11 mouse cellular contexts compared by ENCODE assay signal in genomic region chr5:35379815-35380214, GRCm38 (mm10). TPM values are rescaled to one million over a fixed set of nuclear protein-coding genes. Genes with fewer than 3 reads are reported as not detected.
DNase-seq lines count a peak whose midpoint lies in the region; ATAC-seq and TF ChIP-seq lines count a peak whose summit lies in the region.
"Had no signal": no experiment of that assay in that cellular context is flagged by ENCODE, and none has a peak within 500 bp of the region (broad histone marks: within the 10 kb centered on the region; RNA-seq: fewer than 3 reads in every experiment).

No protein-coding gene starts in this region.

- no peaks in the 10 kb centered on the region for H3K9me3 ChIP-seq in heart, embryonic 12.5 days (replicated peaks)
- H3K9me3 ChIP-seq: embryonic facial prominence, embryonic 12.5 days; limb, embryonic 15.5 days had no signal

- H3K4me3 ChIP-seq in heart, embryonic 12.5 days, result no peak overlapping the region
- H3K4me3 ChIP-seq in bone marrow, adult 2 months (replicated peaks; ENCODE audit: control insufficient read depth, low read depth, low read length), result no peak overlapping the region
- H3K4me3 ChIP-seq: embryonic facial prominence, embryonic 12.5 days; limb, embryonic 15.5 days had no signal

- WGBS in heart, embryonic 12.5 days, result 4% methylated on average over 4 of the region's 4 CpGs
- 2% methylated on average over 4 of the region's 4 CpGs for WGBS in bone marrow, adult 2 months

- H3K27me3 ChIP-seq in heart, embryonic 12.5 days (replicated peaks), result peaks cover 100% of the 10 kb centered on the region
- H3K27me3 ChIP-seq in splenic B cell, adult 2 months (ENCODE audit: control insufficient read depth, insufficient read depth, low read length, poor library complexity, severe bottlenecking), result no peaks in the 10 kb centered on the region

- DNase-seq in heart, postnatal 14 days, result peak; percentile 34 to 48
- peak; percentile 20 for DNase-seq in right cerebral cortex, adult 18-20 months
- no peak for DNase-seq in right cerebral cortex, postnatal 36 days (ENCODE audit: low spot score in 2 of 2)
- peak; percentile 32 for DNase-seq in kidney, postnatal 14 days
- peak; percentile 33 for DNase-seq in splenic B cell, adult 2 months (ENCODE audit: low read depth, low spot score)
- DNase-seq in spleen, postnatal 14 days (ENCODE audit: low spot score in 2 of 2), result no peak

- TF ChIP-seq POLR2A in bone marrow, adult 2 months (IDR thresholded peaks at IDR 0.05; ENCODE audit: borderline replicate concordance, control insufficient read depth, low read depth, low read length), result no peak

- H3K4me1 ChIP-seq in heart, embryonic 12.5 days (replicated peaks), result no peaks in the 10 kb centered on the region
- H3K4me1 ChIP-seq in bone marrow, adult 2 months (ENCODE audit: control insufficient read depth, insufficient read depth, low read length), result no peaks in the 10 kb centered on the region
- H3K4me1 ChIP-seq: embryonic facial prominence, embryonic 12.5 days had no signal

- no peaks in the 10 kb centered on the region for H3K36me3 ChIP-seq in heart, embryonic 12.5 days
- no peaks in the 10 kb centered on the region for H3K36me3 ChIP-seq in splenic B cell, adult 2 months (ENCODE audit: control insufficient read depth, insufficient read depth, low read length, poor library complexity, severe bottlenecking)
- H3K36me3 ChIP-seq: embryonic facial prominence, embryonic 12.5 days; limb, embryonic 15.5 days had no signal

- H3K9ac ChIP-seq in heart, embryonic 12.5 days, result no peak overlapping the region
- H3K9ac ChIP-seq: embryonic facial prominence, embryonic 12.5 days; limb, embryonic 15.5 days had no signal

- intact Hi-C loops in heart, postnatal 14 days (cut with DNase I), result loop anchor here (1.0 kb wide), 1 partner anchor 130 kb away; no protein-coding TSS in a partner anchor

- TF ChIP-seq CTCF in bone marrow, adult 2 months (IDR thresholded peaks at IDR 0.05; ENCODE audit: control insufficient read depth, insufficient read depth, low read length), result peak; percentile 57; the same call in 1 of the 2 replicates

- no peak for ATAC-seq in heart, embryonic 12.5 days (ENCODE audit: insufficient number of reproducible peaks, low FRiP score)

- no peak overlapping the region for H3K4me2 ChIP-seq in heart, embryonic 12.5 days
- H3K4me2 ChIP-seq: embryonic facial prominence, embryonic 12.5 days; limb, embryonic 15.5 days had no signal

- no peak overlapping the region for H3K27ac ChIP-seq in heart, embryonic 12.5 days (ENCODE audit: poor library complexity, severe bottlenecking)
- H3K27ac ChIP-seq in bone marrow, adult 2 months (ENCODE audit: control insufficient read depth, insufficient read depth, low read depth, low read length, poor library complexity), result no peak overlapping the region
- H3K27ac ChIP-seq: embryonic facial prominence, embryonic 12.5 days; limb, embryonic 15.5 days had no signal

RNA-seq across cellular contexts. Expression of gene Hmx1, which starts 9.1 kb away (rescaled TPM):
- not detected for total RNA-seq in heart, postnatal 14 days (2021)
- polyA plus RNA-seq in heart, embryonic 12.5 days (2016; fragmentation: Nextera tagmentation; extraction: Ambion mirVana), result not detected in 2 replicates
- not detected in 2 replicates for polyA plus RNA-seq in bone marrow, adult 2 months (2011; ENCODE audit: insufficient read depth, insufficient read length, low replicate concordance, missing spikeins)
- polyA plus RNA-seq: limb, embryonic 15.5 days; stomach, embryonic 14.5 days had no signal

Comparison
In these comparisons a context has a peak if more than half of its experiments do, and no peak if none do; other contexts are left out.
1. DNase-seq: peak in heart, postnatal 14 days (2 of 2), right cerebral cortex, adult 18-20 months (single experiment), kidney, postnatal 14 days (single experiment) and splenic B cell, adult 2 months (single experiment); none in right cerebral cortex, postnatal 36 days (0 of 2) and spleen, postnatal 14 days (0 of 2).